Mouse (Mus musculus): ENCODE data around the gene Gm17949. TPM values are rescaled to one million over a fixed set of nuclear protein-coding genes. Genes with fewer than 3 reads are reported as not detected.

Gene Gm17949
- total RNA-seq, 1 experiment, result not detected

GRCm38 (mm10) chr17:57070272-57070671 lies 59.0 kb downstream of the Gm17949 start:
- Histone ChIP-seq H3K36me3 (ENCODE audit: control insufficient read depth, insufficient read depth, low read length, poor library complexity, severe bottlenecking) (peaks cover 5% of the 10 kb centered on the region; the same call in 1 of the 2 replicates), H3K4me3 (ENCODE audit: insufficient read depth in 1 of 2, low read depth in 1 of 2, low read length in 2 of 2, poor library complexity in 1 of 2, severe bottlenecking in 1 of 2) (peak overlapping the region; percentile 13 to 46; a peak in 3 of 4 replicates), H3K9me3 (ENCODE audit: control insufficient read depth, insufficient read depth, low read depth, low read length) (no peaks in the 10 kb centered on the region), H3K4me1 (ENCODE audit: control insufficient read depth in 2 of 2, insufficient read depth in 2 of 2, low read length in 2 of 2, poor library complexity in 1 of 2) (peaks cover 2 to 16% of the 10 kb centered on the region in 2 experiments; a peak in 2 of 4 replicates), H3K27ac (ENCODE audit: insufficient read depth, low read depth, low read length, poor library complexity, severe bottlenecking) (no peak overlapping the region), H3K9ac (ENCODE audit: insufficient read depth, low read depth, low read length, poor library complexity, severe bottlenecking) (peak overlapping the region; percentile 51; the same call in 1 of the 2 replicates)
- DNase-seq (ENCODE audit: low read depth, low spot score), result no peak
- in situ Hi-C loops (cut with MboI; ENCODE audit: low sequenced_read_pairs in 2 of 2, unreplicated experiment in 2 of 2), result no loop called here
- no peak for TF ChIP-seq ZNF384 (IDR thresholded peaks at IDR 0.05; ENCODE audit: low read depth, low read length)

- Histone ChIP-seq H3K4me3 (ENCODE audit: insufficient read depth in 1 of 2, low read depth in 1 of 2, low read length in 2 of 2, poor library complexity in 1 of 2, severe bottlenecking in 1 of 2) (no peak overlapping the region), H3K27ac (ENCODE audit: insufficient read depth, low read depth, low read length, poor library complexity, severe bottlenecking) (no peak overlapping the region), H3K9ac (ENCODE audit: insufficient read depth, low read depth, low read length, poor library complexity, severe bottlenecking) (no peak overlapping the region), H3K9me3 (ENCODE audit: control insufficient read depth, insufficient read depth, low read depth, low read length) (no peaks in the 10 kb centered on the region), H3K4me1 (ENCODE audit: control insufficient read depth in 2 of 2, insufficient read depth in 2 of 2, low read length in 2 of 2, poor library complexity in 1 of 2) (peaks cover 2 to 16% of the 10 kb centered on the region in 2 experiments; a peak in 2 of 4 replicates), H3K36me3 (ENCODE audit: control insufficient read depth, insufficient read depth, low read length, poor library complexity, severe bottlenecking) (peaks cover 2% of the 10 kb centered on the region; the same call in 1 of the 2 replicates)
- in situ Hi-C loops (cut with MboI; ENCODE audit: low sequenced_read_pairs in 2 of 2, unreplicated experiment in 2 of 2), result no loop called here
- DNase-seq (ENCODE audit: low read depth, low spot score), result peak; percentile 100
- no peak for TF ChIP-seq MAFK (IDR thresholded peaks at IDR 0.05; ENCODE audit: insufficient read depth, low read depth, low read length)
- TF ChIP-seq ZC3H11A (IDR thresholded peaks at IDR 0.05; ENCODE audit: borderline replicate concordance, low read depth, low read length), result no peak
- TF ChIP-seq CHD2 (IDR thresholded peaks at IDR 0.05; ENCODE audit: low read depth, low read length), result no peak
- no peak for TF ChIP-seq ZNF384 (IDR thresholded peaks at IDR 0.05; ENCODE audit: low read depth, low read length)
- no peak for TF ChIP-seq HCFC1 (IDR thresholded peaks at IDR 0.05; ENCODE audit: borderline replicate concordance, insufficient read depth, low read length)
Measured at GRCm38 (mm10) chr17:57070699-57071098, 59.4 kb downstream of the Gm17949 start.

Other genes with a start within 250 kb of the Gm17949 start
- 70.2 and 108 TPM in 2 replicates for gene Dus3l, start 246.7 kb upstream of the Gm17949 start, total RNA-seq (2012; rRNA removed)
- 1.2 and 1.5 TPM in 2 replicates for gene Prr22, start 241.2 kb upstream of the Gm17949 start, total RNA-seq (2012; rRNA removed)
- 15.8 and 22.5 TPM in 2 replicates for gene Rfx2, start 180.5 kb upstream of the Gm17949 start, total RNA-seq (2012; rRNA removed)
- gene Acsbg2, start 137.0 kb upstream of the Gm17949 start, total RNA-seq (2012; rRNA removed), result 0.58 and 0.90 TPM in 2 replicates
- 17.3 and 24.0 TPM in 2 replicates for gene 1700061G19Rik, start 136.0 kb upstream of the Gm17949 start, total RNA-seq (2012; rRNA removed)
- gene Mllt1, start 76.1 kb upstream of the Gm17949 start, total RNA-seq (2012; rRNA removed), result 24.6 and 25.9 TPM in 2 replicates
- gene Acer1, start 29.3 kb upstream of the Gm17949 start, total RNA-seq (2012; rRNA removed), result 0.54 and 0.74 TPM in 2 replicates
- 185 and 187 TPM in 2 replicates for gene Clpp, start 21.2 kb upstream of the Gm17949 start, total RNA-seq (2012; rRNA removed)
- 37.1 and 39.5 TPM in 2 replicates for gene Alkbh7, start 14.1 kb upstream of the Gm17949 start, total RNA-seq (2012; rRNA removed)
- gene Pspn, start 11.5 kb upstream of the Gm17949 start, total RNA-seq (2012; rRNA removed), result not detected in 2 replicates
- gene Gtf2f1, start 181 bp upstream of the Gm17949 start, total RNA-seq (2012; rRNA removed), result 71.6 and 101 TPM in 2 replicates
- gene Khsrp, start 20.1 kb downstream of the Gm17949 start, total RNA-seq (2012; rRNA removed), result 81.7 and 82.3 TPM in 2 replicates
- gene Slc25a41, start 30.2 kb downstream of the Gm17949 start, total RNA-seq (2012; rRNA removed), result 0.37 and 0.40 TPM in 2 replicates
- gene Crb3, start 47.6 kb downstream of the Gm17949 start, total RNA-seq (2012; rRNA removed), result 6.2 and 15.4 TPM in 2 replicates
- 5.2 and 5.9 TPM in 2 replicates for gene Slc25a23, start 48.4 kb downstream of the Gm17949 start, total RNA-seq (2012; rRNA removed)
- gene Dennd1c, start 67.0 kb downstream of the Gm17949 start, total RNA-seq (2012; rRNA removed), result 0.45 and 0.53 TPM in 2 replicates
- 0.32 and 0.89 TPM in 2 replicates for gene Tubb4a, start 76.3 kb downstream of the Gm17949 start, total RNA-seq (2012; rRNA removed)
- 8.9 and 10.6 TPM in 2 replicates for gene Tnfsf9, start 93.9 kb downstream of the Gm17949 start, total RNA-seq (2012; rRNA removed)
- gene Cd70, start 138.3 kb downstream of the Gm17949 start, total RNA-seq (2012; rRNA removed), result 1.2 TPM in 1 of 2 replicates, not detected in the other
- gene Tnfsf14, start 182.7 kb downstream of the Gm17949 start, total RNA-seq (2012; rRNA removed), result 0.13 TPM in 1 of 2 replicates, not detected in the other
- gene C3, start 216.7 kb downstream of the Gm17949 start, total RNA-seq (2012; rRNA removed), result 0.22 and 0.37 TPM in 2 replicates
- 25.0 and 32.8 TPM in 2 replicates for gene Gpr108, start 237.0 kb downstream of the Gm17949 start, total RNA-seq (2012; rRNA removed)
- 40.6 and 45.5 TPM in 2 replicates for gene Trip10, start 238.0 kb downstream of the Gm17949 start, total RNA-seq (2012; rRNA removed)